Mouse (Mus musculus) 416B (cell line): ENCODE measurements around the gene Tspan18.

Source experiments
- DNase-seq: peaks from one replicate; pipeline ENCODE4 v3.0.0; 2011; ENCODE audit warnings: low read depth

The Tspan18 gene

GRCm38 (mm10) chr2:93262291-93263285, 71.7 kb downstream of the Tspan18 start:
- DNase-seq: no peak

- no peak for DNase-seq
These were observed 72.6 kb downstream of the Tspan18 start for GRCm38 (mm10) chr2:93261521-93262290.

GRCm38 (mm10) chr2:93257634-93258033, 76.7 kb downstream of the Tspan18 start:
- no peak for DNase-seq

GRCm38 (mm10) chr2:93256735-93257405, 77.4 kb downstream of the Tspan18 start:
- no peak for DNase-seq

- DNase-seq: no peak
These were observed 81.9 kb downstream of the Tspan18 start for GRCm38 (mm10) chr2:93252356-93252755.

- DNase-seq: no peak
These were observed 83.7 kb downstream of the Tspan18 start for GRCm38 (mm10) chr2:93250611-93251010.

- DNase-seq: no peak
These were observed 85.2 kb downstream of the Tspan18 start for GRCm38 (mm10) chr2:93249058-93249457.

GRCm38 (mm10) chr2:93244090-93244443, 90.2 kb downstream of the Tspan18 start:
- DNase-seq: no peak

GRCm38 (mm10) chr2:93243439-93244089, 90.7 kb downstream of the Tspan18 start:
- no peak for DNase-seq

- no peak for DNase-seq
These were observed 92.1 kb downstream of the Tspan18 start for GRCm38 (mm10) chr2:93242166-93242565.

GRCm38 (mm10) chr2:93238864-93239263, 95.4 kb downstream of the Tspan18 start:
- DNase-seq: no peak

GRCm38 (mm10) chr2:93237055-93237454, 97.2 kb downstream of the Tspan18 start:
- no peak for DNase-seq

GRCm38 (mm10) chr2:93232141-93232540, 102.2 kb downstream of the Tspan18 start:
- DNase-seq: peak; percentile 14

- DNase-seq: no peak
These were observed 105.9 kb downstream of the Tspan18 start for GRCm38 (mm10) chr2:93228480-93228824.

GRCm38 (mm10) chr2:93227713-93228479, 106.4 kb downstream of the Tspan18 start:
- no peak for DNase-seq

GRCm38 (mm10) chr2:93226606-93227595, 107.4 kb downstream of the Tspan18 start:
- DNase-seq: peak; percentile 34

- DNase-seq: no peak
These were observed 110.8 kb downstream of the Tspan18 start for GRCm38 (mm10) chr2:93223463-93223862.

GRCm38 (mm10) chr2:93220447-93220846, 113.9 kb downstream of the Tspan18 start:
- no peak for DNase-seq

GRCm38 (mm10) chr2:93219576-93219975, 114.7 kb downstream of the Tspan18 start:
- DNase-seq: no peak
